Mouse (Mus musculus): Measurements from ENCODE around the gene Cd164l2.

DNA sequence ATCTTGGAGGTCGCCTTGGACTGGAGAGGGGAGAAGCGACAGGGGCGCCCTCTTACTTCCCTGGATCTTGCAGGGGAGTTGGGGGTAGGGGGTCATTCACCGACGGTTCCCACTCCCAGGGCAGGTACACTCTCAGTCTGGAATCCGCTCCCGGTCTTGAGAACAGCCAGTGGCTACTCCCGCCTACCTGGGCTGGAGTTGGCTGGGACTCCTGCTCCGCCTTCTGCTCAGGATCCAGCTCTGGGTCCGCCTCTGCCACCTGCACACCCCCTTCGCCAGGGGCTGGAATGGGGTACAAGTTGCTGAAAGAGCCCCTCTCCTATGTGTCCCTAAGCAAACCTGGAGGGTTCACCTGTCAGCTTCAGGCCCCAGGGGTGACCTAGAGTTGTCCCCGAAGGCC is 45.3 kb downstream of the Cd164l2 start:
- TF ChIP-seq CTCF (IDR thresholded peaks at IDR 0.05; ENCODE audit: low read depth) (no peak), EP300 (IDR thresholded peaks at IDR 0.05; ENCODE audit: low read depth) (no peak)

Data from liver, embryonic 14.5 days (tissue).